Comparison of ENCODE assay signal across 8 mouse cellular contexts in genomic region chr16:33697576-33698276, GRCm38 (mm10). TPM values are rescaled to one million over a fixed set of nuclear protein-coding genes. Genes with fewer than 3 reads are reported as not detected.
A peak's percentile ranks its signal among the peaks of the same experiment; 100 is the strongest.
DNase-seq lines count a peak whose midpoint lies in the region; ATAC-seq and TF ChIP-seq lines count a peak whose summit lies in the region.

No protein-coding gene starts in this region.

- H3K27ac ChIP-seq in liver, postnatal 0 days (ENCODE audit: low read depth), result peak overlapping the region; percentile 13; the same call in 1 of the 2 replicates
- no peak overlapping the region for H3K27ac ChIP-seq in liver, embryonic 11.5 days (ENCODE audit: low read depth, low read length)
- H3K27ac ChIP-seq in forebrain, embryonic 11.5 days (ENCODE audit: low read depth, low read length), result 0 out of 2 replicates have a peak overlapping the region, but pooled peaks have one; percentile 37
- peak overlapping the region; percentile 50; the same call in 1 of the 2 replicates for H3K27ac ChIP-seq in midbrain, embryonic 15.5 days

- H3K9me3 ChIP-seq in liver, postnatal 0 days (ENCODE audit: low read length), result no peaks in the 10 kb centered on the region
- H3K9me3 ChIP-seq in liver, embryonic 11.5 days (ENCODE audit: control insufficient read depth, low read length), result no peaks in the 10 kb centered on the region
- no peaks in the 10 kb centered on the region for H3K9me3 ChIP-seq in forebrain, embryonic 11.5 days (ENCODE audit: control insufficient read depth, low read length)
- no peaks in the 10 kb centered on the region for H3K9me3 ChIP-seq in midbrain, embryonic 15.5 days

- no peaks in the 10 kb centered on the region for H3K27me3 ChIP-seq in liver, postnatal 0 days (ENCODE audit: insufficient read depth, low read length)
- H3K27me3 ChIP-seq in liver, embryonic 11.5 days (replicated peaks; ENCODE audit: control insufficient read depth, insufficient read depth, low read length), result no peaks in the 10 kb centered on the region
- H3K27me3 ChIP-seq in forebrain, embryonic 11.5 days (ENCODE audit: control insufficient read depth, insufficient read depth, low read length), result no peaks in the 10 kb centered on the region
- H3K27me3 ChIP-seq in midbrain, embryonic 15.5 days (replicated peaks), result no peaks in the 10 kb centered on the region

- H3K4me1 ChIP-seq in liver, postnatal 0 days (ENCODE audit: insufficient read depth), result peaks cover 19% of the 10 kb centered on the region
- H3K4me1 ChIP-seq in liver, embryonic 11.5 days (replicated peaks; ENCODE audit: control insufficient read depth, insufficient read depth, low read length), result peaks cover 14% of the 10 kb centered on the region
- H3K4me1 ChIP-seq in forebrain, embryonic 11.5 days (replicated peaks; ENCODE audit: control insufficient read depth, insufficient read depth, low read length), result peaks cover 17% of the 10 kb centered on the region
- peaks cover 31% of the 10 kb centered on the region for H3K4me1 ChIP-seq in midbrain, embryonic 15.5 days

- ATAC-seq in liver, postnatal 0 days, result no peak
- ATAC-seq in liver, embryonic 11.5 days (replicated peaks; ENCODE audit: low FRiP score), result no peak
- ATAC-seq in forebrain, embryonic 11.5 days (replicated peaks; ENCODE audit: low FRiP score), result no peak
- no peak for ATAC-seq in midbrain, embryonic 15.5 days (replicated peaks)
- ATAC-seq in megakaryocyte progenitor cell, adult 5-6 weeks (replicated peaks; ENCODE audit: poor library complexity), result no peak

- 0 out of 2 replicates have a peak overlapping the region, but pooled peaks have one; percentile 8 for H3K9ac ChIP-seq in liver, postnatal 0 days (replicated peaks)
- no peak overlapping the region for H3K9ac ChIP-seq in liver, embryonic 11.5 days (ENCODE audit: low read depth, low read length)
- H3K9ac ChIP-seq in forebrain, embryonic 11.5 days (ENCODE audit: low read length), result peak overlapping the region; percentile 23; the same call in 1 of the 2 replicates
- no peak overlapping the region for H3K9ac ChIP-seq in midbrain, embryonic 15.5 days

- no peak for DNase-seq in liver, postnatal 0 days
- no peak for DNase-seq in liver, embryonic 11.5 days (ENCODE audit: low spot score)
- no peak for DNase-seq in forebrain, embryonic 11.5 days (ENCODE audit: low spot score)
- DNase-seq in heart, postnatal 14 days, result peak; percentile 36 to 40
- no peak for DNase-seq in thymus, postnatal 10 days (ENCODE audit: low spot score in 2 of 2)
- no peak for DNase-seq in gastrocnemius, postnatal 4 days (ENCODE audit: low spot score in 2 of 2)

- WGBS in liver, postnatal 0 days (ENCODE audit: insufficient replicate concordance), result 52% methylated on average over 9 of the region's 9 CpGs
- 74% methylated on average over 9 of the region's 9 CpGs for WGBS in liver, embryonic 11.5 days
- 56% methylated on average over 9 of the region's 9 CpGs for WGBS in forebrain, embryonic 11.5 days
- 31% methylated on average over 9 of the region's 9 CpGs for WGBS in midbrain, embryonic 15.5 days

- H3K4me3 ChIP-seq in liver, postnatal 0 days (ENCODE audit: low read depth, low read length), result no peak overlapping the region
- H3K4me3 ChIP-seq in liver, embryonic 11.5 days (ENCODE audit: low read depth, low read length), result no peak overlapping the region
- no peak overlapping the region for H3K4me3 ChIP-seq in forebrain, embryonic 11.5 days (ENCODE audit: low read depth, low read length)
- H3K4me3 ChIP-seq in midbrain, embryonic 15.5 days, result no peak overlapping the region

- no peak for TF ChIP-seq CTCF in liver, postnatal 0 days (IDR thresholded peaks at IDR 0.05; ENCODE audit: low read depth)

- intact Hi-C loops in heart, postnatal 14 days (cut with DNase I), result no loop called here

- TF ChIP-seq EP300 in liver, postnatal 0 days (IDR thresholded peaks at IDR 0.05; ENCODE audit: low read depth), result no peak

- H3K36me3 ChIP-seq in liver, postnatal 0 days (replicated peaks; ENCODE audit: insufficient read depth, low read length), result no peaks in the 10 kb centered on the region; the same call in 1 of the 2 replicates
- H3K36me3 ChIP-seq in liver, embryonic 11.5 days (ENCODE audit: control insufficient read depth, insufficient read depth, low read length), result no peaks in the 10 kb centered on the region
- H3K36me3 ChIP-seq in forebrain, embryonic 11.5 days (ENCODE audit: control insufficient read depth, insufficient read depth, low read length), result no peaks in the 10 kb centered on the region
- H3K36me3 ChIP-seq in midbrain, embryonic 15.5 days (replicated peaks), result no peaks in the 10 kb centered on the region

- no peak overlapping the region for H3K4me2 ChIP-seq in liver, postnatal 0 days (ENCODE audit: low read depth, low read length)
- H3K4me2 ChIP-seq in liver, embryonic 11.5 days, result no peak overlapping the region
- H3K4me2 ChIP-seq in forebrain, embryonic 11.5 days (ENCODE audit: low read depth, low read length, severe bottlenecking), result no peak overlapping the region
- no peak overlapping the region for H3K4me2 ChIP-seq in midbrain, embryonic 15.5 days

RNA-seq across cellular contexts. Expression of gene Heg1, which starts 13.6 kb away (rescaled TPM):
- 4.4 and 4.7 TPM in 2 replicates for polyA plus RNA-seq in liver, postnatal 0 days (2015; fragmentation: Nextera tagmentation; extraction: Ambion mirVana)
- polyA plus RNA-seq in liver, embryonic 11.5 days (2014; fragmentation: Nextera tagmentation; extraction: Ambion mirVana), result 14.6 and 17.7 TPM in 2 replicates
- polyA plus RNA-seq in forebrain, embryonic 11.5 days (2014; fragmentation: Nextera tagmentation; extraction: Ambion mirVana), result 39.8 and 43.9 TPM in 2 replicates
- 100 to 1,000 TPM; 199 to 203 TPM for total RNA-seq in heart, postnatal 14 days (2021)
- 14.2 and 14.5 TPM in 2 replicates for polyA plus RNA-seq in midbrain, embryonic 15.5 days (2015; fragmentation: Nextera tagmentation; extraction: Ambion mirVana)
- 23.8 and 43.2 TPM in 2 replicates for total RNA-seq in megakaryocyte progenitor cell, adult 5-6 weeks (2015)
- total RNA-seq in megakaryocyte progenitor cell, adult 5-6 weeks (2017), result 26.6 and 36.4 TPM in 2 replicates
- 10 to 100 TPM; 88.4 to 99.3 TPM for total RNA-seq in gastrocnemius, postnatal 4 days (2021)

Comparison
In these comparisons a context has a peak if more than half of its experiments do, and no peak if none do; other contexts are left out.
1. H3K9ac ChIP-seq: peak in liver, postnatal 0 days (single experiment) and forebrain, embryonic 11.5 days (single experiment); none in liver, embryonic 11.5 days (single experiment) and midbrain, embryonic 15.5 days (single experiment).
2. DNase-seq: peak in heart, postnatal 14 days (2 of 2); none in liver, postnatal 0 days (single experiment), liver, embryonic 11.5 days (single experiment), forebrain, embryonic 11.5 days (single experiment), thymus, postnatal 10 days (0 of 2) and gastrocnemius, postnatal 4 days (0 of 2).